Mouse (Mus musculus): ENCODE data around the gene Lyl1.

GRCm38 (mm10) chr8:84704867-84705831, 3.9 kb downstream of the Lyl1 start:
- TF ChIP-seq EP300 (IDR thresholded peaks at IDR 0.05; ENCODE audit: low read depth) (no peak), CTCF (IDR thresholded peaks at IDR 0.05; ENCODE audit: low read depth) (no peak)
